Mouse (Mus musculus) kidney, postnatal 10 days (tissue): ENCODE data around the gene Rin1.

Source experiments
- DNase-seq: peaks from one replicate; pipeline ENCODE4 v3.0.0; 2021; ENCODE audit warnings: mixed read lengths

Gene Rin1

DNA sequence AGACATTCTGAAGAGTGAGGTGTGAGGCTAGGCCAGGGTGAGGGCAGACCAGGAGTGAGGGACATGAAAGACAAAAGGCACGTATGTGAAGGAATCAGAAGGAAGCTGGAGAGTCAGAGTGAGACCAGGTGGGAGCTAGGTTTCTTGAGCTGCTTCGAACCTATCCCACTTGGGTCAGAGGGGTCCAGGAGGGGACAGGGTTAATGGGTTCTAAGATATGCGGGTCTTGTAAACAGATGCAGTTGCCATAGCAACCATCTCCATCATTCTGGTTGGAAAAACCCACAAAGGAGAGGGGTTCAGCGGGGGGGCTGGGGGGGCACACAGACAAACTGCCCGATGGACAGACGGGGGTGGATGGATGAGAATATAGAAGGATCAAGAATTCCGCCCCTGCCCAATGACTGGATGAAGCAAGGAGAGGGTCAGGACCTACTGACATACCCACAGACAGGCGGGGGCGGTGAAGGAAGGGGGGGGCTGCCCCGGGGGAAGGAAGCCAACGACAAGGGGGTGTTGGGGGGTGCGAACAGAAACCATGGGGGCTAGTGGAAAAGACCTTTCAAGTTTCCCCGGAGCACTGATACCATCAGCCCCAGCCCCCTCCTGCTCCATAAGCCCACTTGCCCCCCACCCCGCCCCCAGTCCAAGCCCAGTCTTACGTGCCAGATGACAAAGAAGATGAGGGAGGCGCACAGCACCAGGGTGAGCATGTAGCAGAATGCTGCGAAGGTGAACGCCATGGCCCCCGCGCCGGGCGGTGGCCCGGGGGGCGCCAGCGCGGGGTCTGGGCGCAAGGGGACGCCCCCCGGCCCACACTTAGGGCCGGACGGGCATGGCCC, 47.5 kb downstream of the Rin1 start:
- DNase-seq: peak; percentile 21

DNA sequence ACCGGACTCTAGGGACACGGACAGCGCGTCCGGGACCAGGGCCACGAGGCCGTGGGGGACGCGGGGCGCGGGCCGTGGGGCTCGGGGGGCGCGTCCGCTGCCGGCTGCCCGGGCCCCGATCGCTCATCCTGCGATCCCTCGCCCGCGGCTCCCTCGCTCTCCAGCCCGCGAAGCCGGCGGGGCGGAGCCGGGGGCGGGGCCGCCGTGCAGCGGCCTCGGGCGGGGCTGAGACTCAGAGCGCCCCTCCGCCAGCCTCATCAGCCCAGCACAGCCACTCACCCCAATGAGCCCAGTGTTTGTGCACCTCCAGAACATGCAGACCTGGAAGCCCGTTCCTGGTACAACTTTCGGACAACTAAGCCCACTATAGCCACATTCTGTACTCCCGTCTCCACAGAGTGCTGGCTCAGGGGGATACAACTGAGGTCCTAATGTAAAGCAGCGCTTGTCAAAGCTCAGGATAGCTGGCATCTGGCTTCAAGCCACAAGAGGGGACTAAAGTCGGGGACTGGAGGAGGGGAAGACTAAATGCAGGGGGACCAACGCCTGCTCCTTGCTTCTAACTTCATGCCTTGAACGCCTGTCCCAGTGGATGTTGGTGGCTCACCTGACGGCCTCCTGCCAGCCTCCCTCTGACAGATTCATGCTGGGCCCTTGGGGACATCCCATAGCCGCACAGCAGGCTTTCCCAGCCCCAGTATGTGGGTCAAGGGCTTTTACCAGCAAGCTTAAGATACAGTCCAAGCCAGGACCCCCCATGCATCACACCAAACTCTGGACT, 48.3 kb downstream of the Rin1 start, which contains the start of gene Cnih2:
Cnih2 (minus strand) TSS at position 159 of the 781 bp plus-strand sequence.
- peak; percentile 81 for DNase-seq

DNA sequence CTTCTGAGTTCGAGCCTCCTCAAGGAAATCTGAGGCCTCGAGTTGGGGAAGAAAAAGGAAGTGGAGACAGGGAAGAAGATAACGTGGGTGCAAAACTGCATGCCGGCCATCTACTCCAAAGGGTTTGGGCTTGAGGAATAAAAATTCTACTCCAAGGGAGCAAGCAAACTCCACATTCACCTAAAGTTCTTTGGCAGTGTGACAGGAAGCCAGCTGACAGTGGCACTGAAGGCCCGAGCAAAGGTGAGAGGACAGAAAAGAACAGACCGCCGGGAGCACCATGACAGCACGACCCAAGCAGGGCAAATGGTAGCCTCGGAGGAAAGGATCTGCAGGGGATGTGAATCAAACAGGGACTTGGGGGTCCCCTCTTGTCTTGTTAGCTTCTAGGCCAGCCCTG, 55.8 kb downstream of the Rin1 start:
- peak; percentile 61 for DNase-seq
